Mouse (Mus musculus) heart, postnatal 10 days (tissue): Measurements from ENCODE around the gene Edem1. TPM values are rescaled to one million over a fixed set of nuclear protein-coding genes. Genes with fewer than 3 reads are reported as not detected.
"Not testable (repeated sequence)": the region's sequence is repeated elsewhere in the genome, so short reads cannot be mapped to it uniquely, and the experiment has no call there.

ENCODE experiments used
- DNase-seq, 2 experiments: peaks; one replicate each; pipeline ENCODE4 v3.0.0; 2021
- intact Hi-C: fragments of 180-260 bp; cut with DNase I; formaldehyde crosslinking; loops from one replicate; pipeline ENCODE4 v1.15.1; 2025
- total RNA-seq, 2 experiments: library from RNA; stranded (reverse); gene quantifications; 2 replicates each; pipeline ENCODE4 v1.2.3; 2021

Gene Edem1
- total RNA-seq, 2 experiments from 2014 or later: 15.8 to 22.0 TPM

DNA sequence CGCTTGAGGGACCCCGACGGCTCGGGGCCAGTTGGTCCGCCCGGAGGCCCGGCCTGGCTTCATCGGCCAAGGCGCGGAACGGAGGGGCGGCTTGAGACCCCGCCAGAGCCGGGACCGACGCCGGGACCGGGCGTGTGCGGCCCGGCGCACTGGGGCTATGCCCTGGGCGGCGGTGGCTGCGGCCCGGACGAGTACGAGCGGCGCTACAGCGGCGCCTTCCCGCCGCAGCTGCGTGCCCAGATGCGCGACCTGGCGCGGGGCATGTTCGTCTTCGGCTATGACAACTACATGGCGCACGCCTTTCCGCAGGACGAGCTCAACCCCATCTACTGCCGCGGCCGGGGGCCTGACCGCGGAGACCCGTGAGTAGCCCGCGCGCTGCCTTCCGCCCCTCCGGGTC lies 431 bp downstream of the Edem1 start:
- intact Hi-C loops: loop anchor here (2.0 kb wide), 1 partner anchor 44 kb away; no protein-coding TSS in a partner anchor
- DNase-seq: peak in 1 of 2 experiments; percentile 58

DNA sequence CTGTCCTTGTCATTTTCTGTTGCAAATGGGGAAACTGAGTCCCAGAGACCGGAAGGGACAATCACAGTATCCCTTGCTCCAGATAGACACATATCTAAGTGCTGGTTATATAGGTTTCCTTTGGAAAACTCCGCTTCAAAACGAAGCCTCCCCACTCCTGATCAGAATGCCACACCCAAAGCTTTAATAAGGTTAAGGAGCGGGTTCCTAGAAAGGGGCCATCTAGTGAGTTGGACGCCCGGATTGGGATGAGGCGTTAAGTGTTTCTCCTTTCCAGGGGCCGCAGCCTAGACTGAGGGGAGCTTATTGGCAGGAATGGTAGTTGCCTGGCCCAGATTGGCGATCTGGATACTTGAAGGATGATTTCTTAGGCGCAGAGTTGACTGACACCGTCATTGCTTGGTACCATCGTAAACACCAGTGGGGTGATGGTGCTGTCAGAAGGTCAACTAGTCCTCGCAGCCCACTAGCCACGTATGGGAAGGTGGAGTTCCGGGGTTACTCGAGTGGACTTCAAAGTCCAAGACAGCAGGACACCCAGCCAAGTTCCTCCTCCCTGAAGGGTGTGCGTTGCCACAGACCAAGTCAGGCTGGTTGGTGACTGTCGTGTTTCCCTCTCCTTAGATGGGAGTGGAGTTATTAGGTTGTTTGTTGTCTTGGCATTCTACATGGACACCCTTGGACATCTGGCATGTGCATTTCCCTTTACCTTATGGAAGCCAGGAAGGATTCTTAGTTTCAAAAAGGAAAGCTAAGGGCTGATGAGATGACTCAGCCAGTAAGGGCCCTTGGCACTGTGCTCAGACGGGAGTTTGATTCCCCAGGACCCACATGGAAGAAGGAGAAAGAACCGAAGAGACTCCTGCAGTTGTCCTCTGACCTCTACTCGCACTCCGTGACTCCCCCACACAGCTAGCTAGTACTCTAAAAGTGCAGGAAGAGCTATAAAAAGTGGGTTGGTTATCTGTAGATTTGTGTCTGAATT lies 1.2 kb downstream of the Edem1 start:
- intact Hi-C loops: loop anchor here (2.0 kb wide), 1 partner anchor 45 kb away; no protein-coding TSS in a partner anchor
- DNase-seq: peak; percentile 38 to 46

DNA sequence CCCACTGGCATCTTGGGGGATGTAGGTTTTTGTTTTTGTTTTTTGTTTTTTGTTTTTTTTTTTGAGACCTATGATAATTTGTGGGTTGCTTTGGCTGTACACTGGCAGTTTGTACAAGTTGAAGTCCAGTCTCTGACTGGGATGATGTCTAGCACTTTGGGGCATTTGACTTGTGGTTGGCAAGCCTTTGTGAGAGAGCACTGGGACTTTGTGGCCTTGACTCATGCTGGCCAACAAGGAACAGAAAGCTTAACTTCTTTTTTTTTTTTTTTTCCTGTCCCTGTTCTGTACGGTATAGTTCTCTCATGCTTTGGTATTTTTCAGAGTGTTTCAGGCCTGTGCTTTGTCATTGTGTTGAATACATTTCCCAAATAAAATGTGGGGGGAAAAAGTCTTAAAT lies 3.7 kb downstream of the Edem1 start:
- intact Hi-C loops: no loop called here
- no peak for DNase-seq

DNA sequence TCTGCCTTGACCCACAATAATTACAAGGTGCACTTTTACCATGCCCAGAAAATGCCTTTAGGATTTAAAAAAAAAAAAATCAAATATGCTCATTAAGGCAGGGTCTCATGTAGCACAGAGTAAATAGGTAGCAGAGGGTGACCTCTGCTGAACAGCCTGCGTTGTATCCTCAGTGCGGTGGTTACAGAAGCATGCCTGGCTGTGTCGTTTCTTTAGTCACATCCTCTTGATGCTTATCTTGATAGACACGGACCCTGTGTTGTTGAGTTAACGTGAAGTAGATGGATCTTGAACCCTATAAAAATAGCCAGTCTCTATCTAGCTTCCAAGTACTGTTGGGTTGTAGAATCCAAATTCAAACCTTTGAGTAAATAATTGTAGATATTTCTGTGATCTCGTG lies 4.5 kb downstream of the Edem1 start:
- DNase-seq: no peak
- intact Hi-C loops: no loop called here

DNA sequence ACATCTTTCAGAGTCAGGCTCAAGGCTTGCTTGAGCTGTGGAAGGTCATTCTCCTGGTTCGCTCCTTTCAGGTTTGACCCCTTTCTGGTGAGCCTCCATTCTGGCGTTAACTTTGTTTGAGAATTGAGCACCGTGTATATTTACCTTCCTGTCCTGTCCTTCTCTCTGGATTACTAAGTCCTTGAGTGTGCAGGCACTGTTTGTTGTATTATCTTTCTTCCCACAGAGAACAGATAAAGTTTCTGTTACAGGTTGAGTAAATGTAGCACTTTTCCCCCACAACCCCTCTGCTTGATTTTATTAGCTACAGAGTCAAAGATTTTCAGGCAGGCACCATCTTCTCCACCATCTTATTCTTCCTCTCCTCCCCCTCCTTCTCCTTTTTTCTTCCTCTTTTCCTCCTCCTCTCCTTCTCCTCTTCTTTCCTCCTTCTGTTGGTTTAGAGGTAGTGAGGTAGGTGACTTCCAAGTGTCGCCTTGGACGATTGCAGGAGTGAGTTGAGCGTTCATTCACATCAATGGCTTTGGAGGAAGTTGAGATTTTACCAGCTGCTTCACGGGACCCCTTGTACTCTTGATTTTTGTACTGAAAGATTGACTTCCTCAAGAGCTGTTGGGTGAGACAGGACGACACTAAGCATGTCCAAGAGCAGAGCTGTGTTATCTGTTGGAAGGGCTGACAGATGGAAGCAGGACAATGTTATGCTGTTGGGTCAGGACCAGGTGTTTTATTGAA lies 5.7 kb downstream of the Edem1 start:
- DNase-seq: no peak
- intact Hi-C loops: no loop called here

DNA sequence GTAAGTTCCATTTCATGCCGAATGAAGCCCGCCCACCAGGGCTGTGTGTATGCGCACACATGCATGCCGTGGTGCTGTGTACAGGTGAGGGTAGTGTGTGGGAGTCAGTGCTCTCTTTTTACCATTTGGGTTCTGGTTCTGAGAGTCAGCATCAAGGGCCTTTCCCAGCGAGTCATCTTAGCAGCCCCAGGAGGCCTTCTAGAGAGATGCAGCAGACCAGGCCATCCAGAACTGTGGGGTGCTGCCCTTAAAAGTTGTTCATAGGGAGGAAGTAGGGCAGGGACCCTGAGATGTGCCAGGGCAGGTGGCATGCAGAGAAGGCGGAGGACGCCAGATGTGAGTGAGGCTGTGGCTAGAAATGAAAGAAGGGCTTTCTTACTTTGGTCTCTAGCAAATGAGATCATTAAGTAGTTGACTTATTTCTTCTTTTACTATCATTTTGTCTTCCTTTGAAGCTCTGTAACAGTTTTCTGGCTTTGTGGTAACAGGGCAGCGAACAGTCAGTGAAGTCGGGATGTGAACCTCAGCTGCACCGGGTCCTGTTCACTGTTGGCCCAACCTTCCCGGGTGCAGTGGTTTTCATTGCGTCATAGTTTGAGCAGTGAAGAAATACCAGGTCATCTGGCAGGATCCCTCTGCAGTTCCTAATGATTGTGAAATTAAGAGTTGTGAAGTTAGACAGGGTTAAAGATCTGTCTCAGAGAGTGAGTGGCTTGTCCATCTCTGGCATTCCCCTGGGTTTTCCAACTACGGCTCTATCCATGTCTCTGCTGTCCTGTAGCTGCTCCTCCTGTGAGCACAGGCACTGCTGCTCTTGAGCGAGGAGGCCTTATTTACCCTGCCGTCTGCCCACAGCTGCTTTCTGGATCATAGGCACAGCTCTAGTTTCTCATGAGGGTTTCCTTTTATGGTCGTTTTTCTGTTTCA lies 7.6 kb downstream of the Edem1 start:
- intact Hi-C loops: no loop called here
- DNase-seq: peak; percentile 28 to 31

DNA sequence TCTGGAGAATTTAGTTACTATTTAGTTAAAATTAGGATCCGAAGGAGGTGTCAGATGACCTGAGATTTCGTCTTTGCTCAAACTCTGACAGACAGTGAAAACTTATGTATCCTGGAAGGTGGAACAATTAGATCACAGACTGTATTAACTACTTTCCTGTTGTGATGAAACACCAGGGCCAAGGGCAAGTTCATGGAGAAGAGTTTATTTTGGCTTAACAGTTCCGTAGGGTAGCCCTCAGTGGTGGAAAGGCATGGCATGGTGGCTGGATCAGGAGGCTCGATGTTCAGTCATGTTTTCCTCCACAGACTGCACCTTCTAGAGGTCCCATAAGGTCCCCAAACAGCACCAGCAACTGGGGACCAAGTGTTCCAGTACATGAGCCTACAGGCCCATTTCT lies 8.6 kb downstream of the Edem1 start:
- DNase-seq: no peak
- intact Hi-C loops: no loop called here

DNA sequence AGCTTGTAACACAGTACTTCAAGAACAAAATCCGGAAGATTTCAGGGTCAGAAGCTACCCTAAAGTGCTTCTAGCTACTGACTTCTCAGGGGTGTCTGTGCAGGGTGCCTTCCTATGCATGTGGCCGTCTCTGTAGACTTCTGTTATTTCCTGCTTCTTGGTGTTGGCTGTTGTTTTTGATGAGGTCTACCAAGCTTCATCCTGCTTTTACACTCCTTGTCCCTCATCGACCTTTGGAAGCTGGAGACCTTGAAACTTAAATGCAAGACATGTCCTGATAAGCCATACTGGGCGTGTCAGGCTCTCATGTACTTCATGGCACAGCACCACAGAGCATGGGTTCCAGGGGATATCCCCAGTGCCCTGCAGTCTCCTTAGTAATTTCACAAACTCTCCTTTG lies 9.5 kb downstream of the Edem1 start:
- DNase-seq: no peak
- intact Hi-C loops: no loop called here

DNA sequence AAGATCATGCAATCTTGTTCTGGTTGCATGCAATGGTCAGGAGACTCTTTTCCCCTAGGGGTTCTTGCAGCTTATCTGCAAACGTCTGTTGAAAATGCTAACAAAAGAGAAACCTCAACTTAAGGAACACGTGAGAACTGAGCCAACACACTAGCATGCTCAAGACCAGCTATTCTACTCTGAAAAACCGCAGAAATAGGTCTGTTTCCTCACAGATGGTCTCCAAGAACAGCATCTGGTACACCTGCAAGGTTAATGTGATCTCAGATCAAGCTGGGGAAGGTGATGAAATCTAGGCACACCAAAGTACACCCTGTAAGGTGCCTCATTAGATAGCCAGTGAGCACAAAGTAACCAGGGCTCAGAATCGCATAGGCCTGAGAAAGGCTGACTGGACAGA lies 11.0 kb downstream of the Edem1 start:
- intact Hi-C loops: no loop called here
- no peak for DNase-seq

DNA sequence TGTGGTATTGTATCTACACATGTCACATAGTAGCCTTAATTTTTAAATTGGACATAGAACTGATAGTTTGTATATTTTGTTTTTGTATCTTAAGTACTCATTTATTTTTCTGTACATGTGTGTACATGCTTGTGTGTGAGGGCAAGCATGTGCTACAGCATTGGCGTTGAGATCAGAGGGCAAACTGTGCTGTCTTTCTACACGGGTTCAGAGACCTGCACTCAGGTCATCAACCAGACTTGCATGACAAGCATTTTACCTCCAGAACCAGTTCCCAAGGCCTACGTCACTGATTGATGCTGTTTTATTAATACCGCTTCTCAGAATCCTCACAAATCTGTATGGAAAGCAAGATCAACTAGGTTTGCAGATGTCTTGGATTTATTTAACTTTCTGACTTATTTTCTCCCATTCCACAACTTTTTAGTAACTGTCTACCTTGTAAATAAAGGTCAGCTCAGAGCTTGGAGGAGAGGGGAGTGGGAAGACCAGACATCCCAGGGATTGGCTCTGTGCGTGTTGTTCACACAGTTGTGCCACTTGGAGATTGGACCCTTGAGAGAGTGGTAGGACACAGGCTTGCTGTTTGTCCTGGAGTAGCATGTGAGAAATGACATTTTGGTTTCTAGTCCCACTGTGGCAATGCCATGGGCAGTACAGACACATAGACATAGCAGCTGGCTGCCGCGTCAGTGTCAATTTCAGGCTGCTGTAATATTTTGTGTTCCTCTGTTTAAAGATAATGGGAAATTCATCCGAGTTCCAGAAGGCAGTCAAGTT lies 12.6 kb downstream of the Edem1 start:
- intact Hi-C loops: no loop called here
- no peak for DNase-seq

DNA sequence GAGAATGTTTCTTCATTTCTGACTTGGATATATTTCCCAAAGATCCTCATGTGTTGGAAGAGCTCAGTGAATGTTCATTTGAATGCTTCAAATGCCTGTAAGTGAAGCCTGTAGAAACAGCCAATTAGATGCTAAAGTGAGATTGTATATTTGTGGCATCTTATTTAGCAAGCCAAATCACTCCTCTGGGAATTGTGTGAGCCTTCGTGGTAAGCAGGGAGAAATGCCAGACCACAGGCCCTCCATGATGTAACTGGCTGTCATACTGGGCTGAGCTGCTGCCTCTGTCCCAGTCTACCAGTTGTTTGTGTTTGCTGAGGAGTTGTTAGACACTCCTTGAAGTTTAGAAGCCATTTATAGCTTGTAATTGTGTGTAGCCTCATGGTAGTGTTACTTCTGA lies 15.2 kb downstream of the Edem1 start:
- intact Hi-C loops: no loop called here
- no peak for DNase-seq

DNA sequence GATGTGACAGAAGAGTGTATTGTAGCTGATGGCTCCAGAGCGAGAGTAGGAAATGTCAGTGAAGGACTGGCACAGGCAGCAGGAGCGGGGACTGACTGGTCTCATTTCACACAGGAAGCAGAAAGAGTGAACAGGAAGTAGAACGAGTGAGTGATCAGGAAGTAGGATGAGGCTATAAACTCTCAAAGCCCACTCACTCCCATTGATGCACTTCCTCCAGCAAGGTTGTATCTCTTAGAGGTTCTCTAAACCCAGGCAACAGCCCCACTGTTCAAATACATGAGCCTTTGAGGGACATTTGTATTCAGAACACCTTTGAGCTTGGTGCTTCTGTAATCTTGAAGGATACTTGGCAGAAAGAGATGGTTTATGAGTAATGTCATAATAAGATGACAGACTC lies 15.7 kb downstream of the Edem1 start:
- no peak for DNase-seq
- intact Hi-C loops: no loop called here

DNA sequence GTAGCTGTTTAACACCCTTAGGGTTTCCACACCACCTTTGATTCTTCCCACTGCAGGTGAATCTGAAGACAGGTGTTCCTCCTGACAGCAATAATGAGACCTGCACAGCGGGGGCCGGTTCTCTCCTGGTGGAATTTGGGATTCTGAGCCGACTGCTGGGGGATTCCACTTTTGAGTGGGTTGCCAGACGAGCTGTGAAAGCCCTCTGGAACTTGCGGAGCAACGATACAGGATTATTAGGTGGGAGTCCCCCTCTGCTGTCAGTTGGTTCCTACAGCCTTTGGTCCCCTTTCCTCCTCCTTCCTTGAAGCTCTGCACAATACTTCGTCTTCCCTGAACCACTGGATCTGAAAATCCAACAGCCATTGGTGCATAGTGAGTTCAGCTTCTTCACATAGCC lies 16.3 kb downstream of the Edem1 start:
- no peak for DNase-seq
- intact Hi-C loops: no loop called here

DNA sequence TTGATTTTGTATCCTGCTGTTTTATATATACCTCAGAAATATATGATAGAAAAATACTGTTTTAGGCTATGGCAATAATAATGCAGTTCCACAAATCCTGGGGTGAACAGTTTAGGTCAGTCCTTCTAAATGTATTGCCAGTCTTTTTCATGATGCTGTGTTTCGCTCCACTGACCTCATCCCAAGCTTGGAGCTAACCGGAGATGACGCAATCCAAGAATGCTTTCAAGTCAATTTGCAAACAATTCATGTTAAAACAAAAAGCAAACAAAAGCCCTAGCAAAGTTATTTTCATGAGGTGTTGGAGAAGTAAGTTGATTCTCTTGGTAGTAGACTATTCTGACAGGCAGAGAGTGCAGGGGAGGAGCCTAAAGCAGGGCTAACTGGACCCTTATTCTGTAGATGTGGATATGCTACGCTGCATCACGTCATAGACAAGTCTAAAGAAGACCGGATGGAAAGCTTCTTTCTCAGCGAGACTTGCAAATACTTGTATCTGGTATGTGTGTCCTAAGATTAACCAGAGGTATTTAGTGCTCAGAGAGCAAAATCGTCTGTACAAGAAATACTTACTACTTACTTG lies 23.7 kb downstream of the Edem1 start:
- no peak for DNase-seq
- intact Hi-C loops: no loop called here

DNA sequence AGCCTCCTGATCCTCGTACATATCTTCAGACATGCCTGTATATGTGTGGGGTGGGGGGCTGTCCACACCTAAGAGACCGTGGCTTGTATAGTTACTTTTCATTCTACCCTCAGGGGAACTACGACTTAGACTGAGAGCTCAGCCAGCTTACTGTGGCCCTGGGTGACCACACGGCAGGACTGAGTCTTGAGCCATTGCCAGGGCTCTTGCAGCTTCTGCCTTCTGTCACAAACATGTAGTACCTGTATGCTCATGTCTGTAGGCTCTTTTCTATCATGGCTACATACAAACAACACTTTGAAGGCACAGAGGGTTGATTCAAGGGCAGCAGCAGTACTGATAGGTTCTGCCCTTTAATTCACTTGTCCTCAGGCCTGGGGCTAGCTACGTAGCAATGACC lies 24.5 kb downstream of the Edem1 start:
- no peak for DNase-seq
- intact Hi-C loops: no loop called here

DNA sequence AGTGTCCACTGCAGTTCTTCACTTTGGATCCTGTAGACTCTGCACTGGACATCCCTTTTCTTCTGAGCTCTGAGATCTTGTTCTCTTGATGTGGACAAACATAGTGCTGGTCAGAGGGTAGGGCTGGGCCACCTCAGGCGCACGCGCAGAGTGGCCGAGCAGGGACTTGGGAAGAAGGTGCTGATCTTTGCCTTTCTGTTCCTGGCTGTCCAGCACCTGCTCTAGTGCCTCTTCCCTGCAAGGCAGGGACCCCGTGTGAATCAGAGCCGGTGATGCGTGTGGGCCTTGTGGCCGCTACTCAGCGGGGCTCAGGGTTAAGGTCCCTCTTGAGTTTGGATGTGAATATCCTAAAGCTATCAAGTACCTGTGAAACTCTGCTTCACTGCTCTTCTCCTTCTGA lies 30.1 kb downstream of the Edem1 start:
- intact Hi-C loops: no loop called here
- DNase-seq: no peak

DNA sequence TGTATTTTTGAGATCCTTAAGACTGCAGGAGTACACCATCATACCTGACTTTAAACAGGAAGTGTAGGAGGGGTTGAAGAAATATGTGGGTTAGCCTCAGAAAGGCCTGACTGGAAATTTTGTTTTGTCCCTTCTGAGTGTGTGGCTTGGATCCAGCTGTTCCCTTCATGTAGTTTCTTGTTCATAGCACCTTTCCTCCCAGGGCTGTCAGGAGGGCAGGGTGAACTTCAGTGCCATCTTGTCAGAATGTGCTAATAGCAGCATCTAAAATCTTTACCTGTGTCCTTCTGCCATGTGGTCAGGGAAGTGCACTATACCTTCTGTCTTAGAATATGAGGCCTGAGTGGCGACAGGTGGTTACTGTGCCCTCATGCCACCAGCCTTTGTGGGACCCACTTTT lies 32.8 kb downstream of the Edem1 start:
- no peak for DNase-seq
- intact Hi-C loops: no loop called here

DNA sequence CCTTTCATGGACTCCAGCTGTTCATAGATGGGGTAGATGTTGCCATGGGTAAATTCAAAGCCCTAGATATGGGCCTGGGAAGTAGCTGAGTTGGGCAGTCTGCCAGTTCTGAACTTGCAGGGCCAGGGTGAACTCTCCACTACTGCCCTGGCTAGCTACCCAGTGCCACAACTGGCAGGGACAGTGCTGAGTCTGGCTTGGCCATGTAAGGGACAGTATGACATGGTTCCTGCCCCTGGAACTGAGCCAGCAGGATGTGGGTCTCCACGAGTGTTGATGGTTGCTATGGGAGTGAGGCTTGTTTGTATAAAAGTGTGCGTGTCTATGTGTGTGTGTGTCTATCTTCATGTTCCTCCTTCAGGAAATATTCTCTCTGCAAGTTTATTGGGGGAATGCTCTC lies 34.1 kb downstream of the Edem1 start:
- intact Hi-C loops: no loop called here
- peak; percentile 11 to 15 for DNase-seq

DNA sequence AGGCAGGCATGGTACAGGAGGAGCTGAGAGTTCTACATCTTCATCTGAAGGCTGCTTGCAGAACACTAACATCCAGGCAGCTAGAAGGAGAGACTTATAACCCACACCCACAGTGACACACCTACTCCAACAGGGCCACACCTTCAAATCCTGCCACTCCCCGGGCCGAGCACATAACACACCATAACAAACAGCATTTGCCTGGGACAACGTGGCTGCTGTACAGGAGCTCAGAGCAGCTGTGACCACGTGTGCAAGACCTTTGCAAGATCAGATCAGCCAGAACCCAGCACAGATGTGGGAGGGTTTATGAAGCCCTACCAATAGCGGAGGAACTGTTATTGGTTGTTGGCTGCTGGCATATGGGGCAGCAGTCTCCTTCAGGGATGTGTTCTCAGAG lies 37.9 kb downstream of the Edem1 start:
- intact Hi-C loops: no loop called here
- no peak for DNase-seq

DNA sequence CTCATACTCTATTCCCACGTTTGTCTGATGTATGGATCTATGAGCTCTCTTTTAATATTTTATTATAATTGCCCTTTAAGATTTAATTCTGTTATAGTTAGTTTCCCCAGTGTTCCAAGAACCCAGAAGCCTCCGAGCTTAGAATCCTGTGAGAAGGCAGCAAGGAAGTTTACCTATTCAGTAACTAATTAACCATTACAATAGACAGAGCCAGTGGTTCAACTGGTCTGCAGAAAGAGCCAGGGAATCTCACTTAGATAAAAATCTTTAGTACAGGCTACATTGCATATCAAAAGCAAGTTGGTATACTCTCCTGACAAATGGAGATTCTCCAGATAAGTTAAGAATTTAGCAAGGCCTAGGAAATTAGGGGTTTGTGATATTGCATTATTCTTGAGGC lies 40.6 kb downstream of the Edem1 start:
- intact Hi-C loops, DNase-seq: not testable (repeated sequence)
